Mouse (Mus musculus) monocyte, adult 2 months (primary cell): ENCODE results near the gene Usf2.
"Not testable (repeated sequence)": the region's sequence is repeated elsewhere in the genome, so short reads cannot be mapped to it uniquely, and the experiment has no call there.

Experiments used
- DNase-seq, 2 experiments: peaks; one replicate each; pipeline ENCODE4 v3.0.0; 2022; ENCODE audit warnings: low spot score in 2 of 2, low read depth in 1 of 2

Usf2 gene

DNA sequence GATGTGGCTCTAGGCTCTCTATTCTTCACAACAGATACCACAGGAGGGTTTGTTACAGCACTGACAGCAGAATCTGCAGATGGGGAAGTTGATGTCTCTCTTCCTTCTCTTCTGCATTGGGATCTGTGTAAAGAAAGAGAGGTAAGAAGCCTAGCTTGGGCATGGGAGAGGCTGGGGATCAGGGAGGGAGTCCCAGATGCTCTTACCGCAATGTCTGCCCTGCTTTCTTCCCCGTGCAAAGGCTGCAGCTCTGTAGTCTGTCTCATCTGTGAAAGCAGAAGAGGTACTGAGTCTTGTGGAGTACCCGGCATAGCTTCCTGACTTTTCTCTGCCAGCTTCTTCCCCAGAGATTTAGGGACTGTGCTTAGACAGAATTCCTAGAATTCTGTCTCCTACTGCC, 34.1 kb downstream of the Usf2 start:
- DNase-seq, result not testable (repeated sequence)

DNA sequence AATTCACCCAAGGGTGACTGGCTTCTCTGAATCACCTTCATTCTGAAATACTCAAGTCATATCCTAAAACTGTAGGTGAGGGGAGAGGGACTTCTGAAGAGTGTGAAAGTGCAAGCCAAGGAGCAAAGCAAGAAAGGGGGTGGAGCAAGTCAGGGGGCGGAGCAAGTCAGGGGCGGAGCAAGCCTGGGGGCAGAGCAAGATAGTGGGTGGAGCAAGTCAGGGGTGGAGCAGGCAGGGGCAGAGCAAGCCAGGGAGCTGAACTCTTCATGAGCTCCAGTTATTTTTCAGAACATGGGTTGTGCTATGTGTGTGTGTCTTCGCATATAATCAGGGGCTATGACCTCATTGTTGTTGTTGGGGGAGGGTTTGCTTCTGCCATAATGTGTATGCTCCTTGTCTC, 36.4 kb downstream of the Usf2 start:
- no peak for DNase-seq

DNA sequence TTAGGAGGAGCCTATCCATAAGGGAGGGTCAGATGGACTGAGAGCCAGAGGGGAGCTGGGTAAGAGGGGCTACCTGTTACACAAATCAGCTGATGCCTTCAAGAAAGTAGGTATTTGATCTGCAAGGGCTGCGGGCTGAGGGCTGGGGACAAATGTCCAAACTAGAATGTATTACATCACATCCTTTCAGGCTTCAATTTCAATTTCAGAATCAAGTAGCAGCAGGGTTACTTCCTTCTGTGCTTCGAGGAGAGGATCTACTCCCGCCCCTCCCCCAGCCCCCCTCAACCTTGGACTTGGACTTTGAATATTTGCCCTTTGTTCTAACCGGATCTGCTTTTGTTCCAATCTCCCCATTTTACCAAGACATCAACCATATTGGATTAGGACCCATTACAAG, 39.4 kb downstream of the Usf2 start:
- no peak for DNase-seq

DNA sequence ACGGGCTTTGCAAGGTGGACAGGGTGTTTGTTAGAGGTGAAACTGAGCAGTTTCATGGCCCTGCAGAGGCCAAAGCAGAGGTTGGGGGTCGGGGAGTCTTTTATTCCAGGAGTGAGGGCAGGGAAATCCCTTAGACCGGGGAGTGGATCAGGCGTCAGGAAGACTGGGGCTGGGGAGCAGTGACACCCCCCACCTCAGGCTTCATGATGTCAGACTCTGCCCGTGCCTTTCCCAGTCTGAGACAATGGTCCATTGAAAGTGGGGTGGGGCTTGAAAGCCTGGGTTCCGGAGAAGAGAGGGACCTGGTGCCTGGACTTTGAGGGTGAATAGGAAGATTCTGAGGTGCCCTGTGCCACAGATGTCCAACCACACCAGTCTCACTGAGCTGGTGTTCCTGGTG, 39.9 kb downstream of the Usf2 start:
- DNase-seq, result no peak

DNA sequence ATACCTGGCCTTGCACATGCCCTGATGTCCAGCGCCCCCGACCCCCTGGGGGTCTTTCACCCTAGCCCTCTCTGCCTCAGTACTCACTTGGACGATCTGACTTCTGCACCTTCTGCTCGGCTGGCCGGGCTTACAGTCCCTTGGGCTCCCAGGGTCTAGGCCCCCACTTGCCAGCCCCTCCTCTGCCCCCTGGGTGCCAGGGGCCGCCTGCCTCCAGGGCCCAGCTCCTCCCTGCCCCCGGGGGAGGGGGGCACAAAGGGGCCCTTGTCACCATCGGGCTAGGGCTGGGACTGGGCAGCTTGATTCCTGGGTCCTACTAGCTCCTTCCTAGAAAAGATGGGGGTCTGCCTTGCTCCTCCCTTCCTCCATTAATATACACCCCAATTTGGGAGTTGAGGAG, 41.9 kb downstream of the Usf2 start, which contains the start of gene Mag:
Gene Mag (minus strand): TSS at position 142 of the 400 bp plus-strand sequence.
- DNase-seq, result no peak

DNA sequence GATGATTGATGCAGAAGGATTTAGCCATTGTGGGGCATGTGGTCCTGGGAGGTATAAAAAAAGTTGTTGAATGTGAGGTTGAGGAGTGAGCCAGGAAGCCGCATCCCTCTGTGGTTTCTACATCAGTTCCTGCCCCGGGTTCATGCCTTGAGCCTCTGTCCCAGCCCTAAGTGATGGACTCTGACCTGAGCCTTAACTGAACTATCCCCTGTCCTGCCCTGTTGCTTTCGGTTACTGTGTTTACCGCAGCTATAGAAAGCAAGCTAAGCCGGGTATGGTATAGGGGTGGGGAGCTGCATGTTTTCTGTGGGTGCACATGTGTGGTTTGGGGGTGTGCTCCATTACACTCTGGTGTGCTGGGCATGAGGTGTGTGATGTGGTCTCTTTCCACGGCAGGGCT, 46.8 kb downstream of the Usf2 start:
- no peak for DNase-seq

DNA sequence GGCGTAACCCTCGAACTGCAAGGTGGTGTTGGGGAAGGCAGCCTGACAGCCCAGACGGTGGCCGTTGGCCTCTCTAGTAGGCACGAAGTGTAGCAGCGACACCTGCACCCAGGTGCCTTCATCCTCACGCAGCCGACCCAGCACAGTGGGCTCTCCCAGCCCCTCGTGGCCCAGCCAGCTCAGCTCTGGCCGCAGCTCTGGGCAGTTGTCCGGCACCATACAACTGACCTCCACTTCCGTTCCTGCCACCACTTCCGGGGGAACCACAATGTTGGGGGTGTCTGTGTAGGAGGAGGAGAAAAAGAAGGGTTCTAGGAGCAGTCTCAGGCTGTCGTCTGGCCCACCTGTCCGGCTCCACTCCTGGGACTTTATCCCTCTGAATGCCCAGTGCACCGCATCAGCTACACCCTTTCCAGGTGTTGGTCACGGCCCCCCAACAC, 47.6 kb downstream of the Usf2 start:
- DNase-seq, result no peak

DNA sequence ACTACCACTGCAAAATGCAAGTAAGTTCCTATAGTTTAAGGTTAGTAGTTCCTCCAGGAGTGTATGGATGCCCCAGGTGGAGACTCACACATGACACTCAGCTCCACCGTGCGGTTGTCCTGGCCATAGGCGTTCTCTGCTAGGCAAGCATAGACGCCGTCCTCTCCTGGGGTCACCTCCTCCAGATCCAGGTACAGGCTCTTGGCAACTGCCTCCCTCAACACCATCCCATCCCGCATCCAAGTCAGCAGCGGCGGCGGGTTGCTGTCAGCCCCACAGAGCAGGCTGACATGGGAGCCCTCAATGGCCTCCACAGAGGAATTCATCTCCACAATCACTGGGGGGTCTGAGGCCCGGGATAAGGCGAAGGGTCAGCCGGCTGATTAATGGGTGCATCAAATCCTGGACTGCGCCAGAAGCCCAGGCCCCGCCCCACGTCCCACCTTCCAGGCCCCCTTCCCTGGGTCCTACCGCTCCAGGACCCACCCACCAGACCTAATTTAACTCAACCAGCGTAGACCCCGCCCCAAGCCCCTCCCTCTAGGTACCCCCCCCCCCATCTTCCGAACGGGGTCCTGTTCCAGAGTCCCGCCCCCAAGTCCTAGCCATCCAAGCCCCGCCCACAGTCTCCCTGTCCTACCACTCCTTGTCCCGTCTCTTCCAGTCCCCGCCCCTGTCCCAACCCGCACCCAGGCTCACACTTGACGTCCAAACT, 48.2 kb downstream of the Usf2 start:
- DNase-seq, result no peak

DNA sequence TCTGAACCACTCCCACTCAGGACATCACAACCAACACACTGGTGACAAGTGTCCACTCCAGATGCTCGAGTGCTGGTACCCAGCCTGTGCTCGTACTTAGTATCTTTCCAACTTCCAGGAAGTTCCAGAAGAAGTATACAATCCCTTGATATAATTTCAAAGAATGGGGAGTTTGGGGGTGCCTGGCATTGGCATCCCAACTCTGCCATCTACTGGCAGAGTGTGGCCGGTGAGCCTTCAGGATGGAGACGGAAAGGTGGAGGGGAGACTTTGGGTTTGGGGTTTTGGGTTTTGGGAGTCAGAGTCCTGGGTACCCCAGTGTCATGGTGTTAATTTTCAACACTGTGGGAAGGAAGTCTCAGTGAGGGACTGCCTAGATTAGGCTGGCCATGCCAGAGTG, 52.6 kb downstream of the Usf2 start:
- DNase-seq, result no peak
